Mouse (Mus musculus) heart, postnatal 25 days (tissue): ENCODE measurements at regions not wholly inside any gene's neighbourhood (a gene's known extent, or its start where the extent isn't known, plus 50 kb on each side); places are given as distances from the start of the nearest gene placed in this dataset.

Source experiments
- DNase-seq: peaks from one replicate; pipeline ENCODE4 v3.0.0; 2022; ENCODE audit warnings: low spot score
- intact Hi-C: fragments of 180-260 bp; cut with DNase I; formaldehyde crosslinking; loops from one replicate; pipeline ENCODE4 v1.15.1; 2025

DNA sequence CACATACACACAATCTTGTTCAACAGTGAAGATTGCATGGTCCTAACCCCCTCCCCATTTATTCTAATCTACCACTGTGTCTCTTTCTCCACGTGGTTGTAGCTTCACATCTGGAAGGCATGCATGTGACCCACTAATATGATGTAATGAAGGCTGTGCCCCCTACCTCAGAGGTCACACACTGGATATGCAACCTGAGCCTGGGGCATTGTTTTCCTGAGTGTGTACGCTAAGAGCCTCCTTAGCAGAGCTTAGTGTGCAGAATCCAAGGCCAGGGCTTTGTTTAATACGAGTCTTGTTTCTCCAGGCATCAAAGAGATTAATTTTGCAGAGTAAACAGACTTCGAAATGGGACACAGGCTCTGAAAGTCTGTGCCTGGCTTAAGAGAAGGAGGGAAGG lies 68.0 kb upstream of the Tnrc6c start:
- intact Hi-C loops, result no loop called here
- DNase-seq, result no peak

DNA sequence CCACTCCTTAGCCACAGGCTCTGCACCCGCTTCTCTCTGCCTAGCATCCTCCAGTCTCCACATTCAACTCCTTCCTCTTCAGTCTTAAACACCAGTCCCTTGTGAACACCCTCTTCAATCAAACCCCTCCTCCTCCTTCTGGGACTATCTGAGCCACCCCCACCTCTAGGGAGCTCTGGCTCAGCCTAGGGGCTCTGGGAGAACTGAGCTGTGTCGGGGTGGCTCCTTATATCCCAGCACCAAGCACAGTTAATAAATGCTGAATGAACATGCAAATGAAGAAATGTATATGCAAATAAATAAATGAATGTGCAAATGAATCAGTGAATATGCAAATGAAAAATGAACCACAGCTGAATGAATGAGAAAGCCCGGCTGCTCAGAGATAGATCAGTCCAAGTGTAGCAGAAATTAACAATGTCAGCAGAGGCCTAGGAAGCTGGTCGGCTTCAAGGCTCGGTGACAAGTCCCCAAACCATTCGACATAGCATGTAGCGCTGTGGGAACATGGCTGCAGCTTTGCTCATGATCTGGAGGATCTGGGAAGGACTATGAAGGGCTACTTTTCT lies 67.1 kb upstream of the Tnrc6c start:
- intact Hi-C loops, result no loop called here

DNA sequence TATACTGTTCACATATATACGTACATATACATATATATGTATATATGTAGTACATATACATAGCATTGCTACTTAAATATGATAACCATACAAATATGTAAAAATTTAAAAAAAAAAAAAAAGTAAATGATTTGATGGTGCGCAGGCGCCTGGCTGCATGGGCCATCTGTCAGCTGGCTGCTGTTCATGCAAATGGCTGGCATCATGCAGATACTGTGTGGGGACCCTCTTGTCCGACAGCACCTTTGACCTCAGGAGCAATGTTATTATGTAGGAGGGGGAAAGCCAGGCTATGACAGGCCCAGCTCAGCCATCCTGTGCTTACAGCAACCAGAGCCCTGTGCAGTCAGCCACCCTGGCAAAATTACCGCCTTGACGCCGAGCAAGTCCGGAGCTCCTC lies 65.1 kb upstream of the Tnrc6c start:
- no peak for DNase-seq
- intact Hi-C loops, result no loop called here

More for the DNA sequence above, 67.1 kb upstream of the Tnrc6c start:
- no peak for DNase-seq

DNA sequence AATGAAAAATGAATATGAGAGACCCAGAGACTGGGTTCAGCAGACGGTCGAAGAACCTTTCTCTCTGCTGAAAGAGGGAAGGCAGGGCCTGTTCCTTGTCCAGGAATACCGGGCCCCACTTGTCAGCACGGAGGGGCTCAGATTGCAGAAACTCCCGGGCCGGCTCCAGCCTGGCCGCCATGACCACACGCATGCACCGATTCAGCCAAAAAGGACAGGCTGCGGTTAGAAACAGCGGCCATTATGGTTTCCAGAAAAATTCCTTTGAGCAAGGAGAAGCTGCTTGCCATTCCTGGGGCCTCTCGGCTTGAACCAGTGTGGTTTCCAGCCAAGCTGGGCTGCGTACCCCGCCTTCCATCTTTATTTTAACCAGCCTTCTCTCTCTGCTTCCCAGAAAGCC lies 64.7 kb upstream of the Tnrc6c start:
- DNase-seq, result no peak
- intact Hi-C loops, result no loop called here

DNA sequence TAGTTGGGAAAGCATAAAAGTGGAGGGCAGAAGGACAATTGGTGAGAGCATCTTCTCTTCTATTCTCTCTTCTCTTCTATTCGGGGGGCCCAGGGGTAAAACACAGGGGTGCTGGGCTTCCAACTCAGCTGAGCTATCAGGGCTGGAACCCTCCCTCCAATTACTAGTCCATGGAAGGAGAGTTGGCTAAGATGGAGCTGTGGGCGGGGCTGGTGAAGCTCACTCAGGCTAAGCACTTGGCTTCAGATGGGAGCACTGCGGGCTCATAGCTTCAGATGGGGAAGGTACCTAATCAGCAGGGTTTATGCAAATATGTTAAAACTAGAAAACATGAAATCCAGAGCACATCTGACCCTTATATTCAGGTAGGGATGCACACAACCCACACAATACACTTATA lies 61.5 kb upstream of the Tnrc6c start:
- intact Hi-C loops, result no loop called here
- no peak for DNase-seq

DNA sequence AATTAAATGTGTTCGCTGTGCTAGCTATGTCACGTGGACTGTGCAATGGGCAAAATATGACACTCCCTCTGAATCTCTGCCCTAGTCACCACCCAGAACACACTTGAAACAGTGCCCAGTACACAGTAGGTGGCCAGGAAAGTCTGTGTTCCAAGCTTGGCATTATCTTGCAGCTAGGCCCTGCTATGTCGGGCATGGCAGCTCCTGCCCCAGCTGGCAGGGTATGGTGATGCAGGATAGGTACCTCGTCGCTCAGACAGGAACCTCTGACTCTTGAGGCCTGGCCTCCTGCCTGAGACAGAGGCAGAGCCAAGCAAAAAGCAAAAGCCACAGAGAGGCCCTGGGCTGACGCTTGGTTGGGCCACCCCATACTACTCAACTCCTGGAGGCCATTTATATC lies 57.9 kb upstream of the Tnrc6c start:
- peak; percentile 53 for DNase-seq
- intact Hi-C loops, result loop anchor here (2.0 kb wide), 1 partner anchor 27 kb away; no protein-coding TSS in a partner anchor

DNA sequence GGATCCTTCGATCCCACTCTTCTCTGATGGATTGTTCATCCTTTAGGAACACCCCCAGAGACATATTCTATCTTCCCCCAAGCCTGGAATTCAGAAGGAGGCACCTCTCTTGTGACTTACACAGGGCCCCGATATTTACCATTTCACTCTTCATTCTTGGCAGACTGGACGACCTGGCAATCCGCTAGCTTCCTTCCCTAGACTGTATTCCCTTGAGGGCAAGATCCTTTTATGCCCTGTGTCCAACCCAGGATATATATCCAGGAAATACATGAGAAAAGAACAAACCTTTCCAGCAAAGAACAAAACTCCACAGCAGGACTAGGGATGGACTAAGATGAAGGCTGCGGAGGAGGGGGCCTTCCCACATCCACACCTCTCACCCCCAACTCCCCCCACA lies 56.3 kb upstream of the Tnrc6c start:
- intact Hi-C loops, result loop anchor here (2.0 kb wide), 2 partner anchors 29 to 55 kb away; no protein-coding TSS in a partner anchor
- DNase-seq, result no peak

DNA sequence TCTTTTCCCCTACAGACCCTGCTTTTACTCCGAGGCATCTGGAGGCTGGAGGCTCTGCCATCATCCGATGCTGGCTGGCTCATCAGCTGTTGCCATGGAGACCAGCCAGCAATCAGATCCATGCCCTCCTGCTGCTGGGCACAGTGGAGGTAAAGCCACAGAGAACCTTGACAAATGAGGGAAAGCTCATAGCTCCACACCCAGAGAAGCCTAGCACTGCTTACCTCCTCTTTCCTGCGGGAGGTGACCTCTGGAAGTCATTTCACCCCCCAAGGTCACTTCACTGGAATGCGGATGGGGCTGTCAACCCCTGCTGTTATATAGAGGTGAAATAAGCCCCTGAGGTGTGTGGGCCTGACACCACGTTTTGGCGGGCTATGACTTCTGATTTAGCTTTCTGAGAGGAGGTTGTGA lies 55.9 kb upstream of the Tnrc6c start:
- DNase-seq, result no peak
- intact Hi-C loops, result loop anchor here (2.0 kb wide), 1 partner anchor 55 kb away; no protein-coding TSS in a partner anchor

DNA sequence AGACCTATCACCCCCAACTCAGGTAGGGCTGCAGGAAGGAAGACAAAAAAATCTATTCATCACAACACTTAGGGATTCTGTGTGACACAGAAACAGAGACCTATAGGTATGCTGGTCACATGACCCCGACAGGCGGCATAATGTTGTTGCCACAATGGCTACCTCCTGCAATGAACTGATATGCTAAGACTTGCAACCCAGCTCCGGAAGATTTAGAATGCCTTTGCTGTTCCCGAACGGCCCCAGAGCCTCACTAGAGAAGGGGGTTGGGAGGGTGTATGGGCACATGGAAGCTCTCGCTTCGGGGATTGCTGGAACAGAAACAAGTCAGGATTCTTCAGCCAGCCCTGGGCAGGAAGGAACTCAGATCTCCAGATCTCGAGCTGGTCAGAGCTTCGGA lies 55.5 kb upstream of the Tnrc6c start:
- DNase-seq, result no peak
- intact Hi-C loops, result loop anchor here (2.0 kb wide), 1 partner anchor 54 kb away; no protein-coding TSS in a partner anchor

DNA sequence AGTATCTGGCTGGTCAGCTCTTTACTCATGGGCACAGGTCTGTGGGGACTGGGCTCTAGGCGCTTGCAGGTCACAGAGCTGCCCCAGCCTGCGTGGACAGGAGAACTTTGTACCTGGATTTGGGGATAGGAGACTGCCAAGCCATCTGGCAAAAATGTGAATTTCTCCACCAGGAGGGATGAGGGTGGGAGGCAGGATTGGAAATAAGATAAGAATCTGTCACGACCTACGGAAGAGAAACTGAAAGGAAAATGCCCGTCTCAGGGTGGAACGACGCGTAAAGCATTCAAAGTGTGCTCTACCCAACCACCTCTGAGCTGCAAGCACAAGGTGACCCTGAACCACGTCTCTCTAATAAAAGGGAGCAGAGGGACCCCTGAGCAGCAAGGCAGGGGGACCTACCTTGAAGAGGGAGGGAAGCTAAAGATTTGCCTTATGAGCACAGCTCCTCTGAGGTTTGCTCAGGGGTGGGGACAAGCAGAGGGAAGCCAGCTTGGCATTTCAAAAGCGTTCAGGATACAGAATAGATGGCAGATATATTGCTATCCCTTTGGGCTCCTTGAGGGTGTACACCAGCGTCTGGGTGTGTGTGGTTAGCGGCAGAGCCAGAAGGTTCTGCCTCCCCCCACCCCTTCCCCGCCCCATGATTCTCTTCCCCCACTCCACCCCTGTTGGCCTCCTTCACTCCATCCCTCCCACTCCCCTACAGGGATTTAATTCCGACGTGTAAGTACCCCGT lies 54.9 kb upstream of the Tnrc6c start:
- intact Hi-C loops, result loop anchor here (2.0 kb wide), 1 partner anchor 54 kb away; no protein-coding TSS in a partner anchor
- no peak for DNase-seq

DNA sequence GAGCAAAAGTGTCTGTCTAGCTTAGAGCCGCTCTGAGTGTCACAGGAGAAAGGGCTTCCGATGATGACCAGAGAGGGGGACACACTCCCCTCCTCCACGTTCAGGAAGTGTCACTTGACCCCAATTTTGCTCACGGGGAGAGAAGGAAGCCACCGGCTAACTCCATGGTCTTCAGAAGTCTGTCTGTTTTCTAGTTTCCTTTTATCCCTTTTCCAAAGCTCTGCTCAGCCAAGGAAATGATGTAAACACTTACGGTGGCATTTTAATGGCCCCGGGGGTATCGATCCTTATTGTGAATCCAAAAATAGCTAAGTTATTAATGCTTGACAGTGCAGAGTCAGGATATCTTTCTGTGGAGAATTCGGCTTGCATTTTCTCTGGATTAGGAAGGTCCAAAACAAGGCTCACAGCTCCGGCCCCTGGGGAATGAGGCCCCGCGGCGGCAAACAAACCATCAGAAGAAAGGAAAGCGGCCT lies 54.3 kb upstream of the Tnrc6c start:
- no peak for DNase-seq
- intact Hi-C loops, result loop anchor here (2.0 kb wide), 1 partner anchor 53 kb away; no protein-coding TSS in a partner anchor

DNA sequence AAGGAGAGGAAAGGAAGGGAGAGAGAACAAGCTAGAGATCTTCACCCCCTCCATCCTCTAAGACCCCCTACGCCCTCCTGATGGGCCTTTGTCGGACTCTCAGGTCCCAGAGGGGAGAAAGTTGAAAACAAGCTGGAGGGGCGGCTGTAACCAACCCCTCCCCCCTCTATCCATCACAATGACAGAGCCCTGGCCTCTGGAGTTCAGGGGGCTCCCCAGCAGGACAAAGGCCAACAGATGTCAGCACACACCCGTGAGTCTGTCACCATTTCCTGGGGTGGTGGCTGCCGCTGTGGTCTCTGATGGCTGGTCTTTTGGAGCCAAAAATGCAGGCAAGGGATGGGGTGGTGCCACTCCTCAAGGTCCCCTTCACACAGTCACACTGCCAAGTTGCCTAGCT lies 52.9 kb upstream of the Tnrc6c start:
- no peak for DNase-seq
- intact Hi-C loops, result no loop called here

DNA sequence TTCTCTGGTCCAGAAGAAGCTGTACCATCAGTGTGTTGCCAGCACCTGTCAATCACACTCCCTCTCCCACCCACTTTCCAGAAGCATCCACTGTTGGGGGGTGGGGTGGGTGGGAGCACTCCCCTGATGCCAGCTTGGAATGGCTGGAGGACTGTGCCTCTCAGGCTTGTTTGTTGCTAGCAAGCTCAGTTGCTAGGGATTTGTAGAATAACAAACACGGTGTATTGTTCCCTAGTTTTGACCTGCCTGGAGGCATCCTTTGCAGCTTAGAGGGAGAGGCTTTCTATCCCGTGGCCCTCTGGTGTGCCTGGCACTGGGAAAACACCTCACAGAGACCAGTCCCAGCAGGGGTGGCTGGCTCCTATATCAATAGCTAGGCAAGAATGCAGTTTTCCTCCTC lies 50.1 kb upstream of the Tnrc6c start:
- intact Hi-C loops, result no loop called here
- no peak for DNase-seq
